Mouse (Mus musculus) G1E (cell line): Measurements from ENCODE around the gene Rnf144a.

ENCODE experiments used
- CTCF ChIP-seq: IDR thresholded peaks from 2 replicates; pipeline ENCODE4 v1.5.1; 2012; ENCODE audit warnings: low read depth, low read length, inconsistent platforms, mixed read lengths
- GATA1 ChIP-seq: IDR thresholded peaks from 2 replicates; pipeline ENCODE4 v1.6.1; 2012; ENCODE audit warnings: borderline replicate concordance, low read length, inconsistent platforms, mixed read lengths
- GATA2 ChIP-seq: IDR thresholded peaks from 2 replicates; pipeline ENCODE4 v1.6.1; 2012; ENCODE audit warnings: low read depth, low read length, inconsistent platforms, borderline replicate concordance
- POLR2AphosphoS5 ChIP-seq: IDR thresholded peaks from 2 replicates; pipeline ENCODE4 v1.6.1; 2012; ENCODE audit warnings: low read depth, low read length, inconsistent platforms; ENCODE audit not compliant: insufficient replicate concordance
- TAL1 ChIP-seq: conservative IDR thresholded peaks from 2 replicates; pipeline ENCODE4 v1.6.1; 2012; ENCODE audit warnings: low read depth, low read length, inconsistent platforms, mixed read lengths

- no peak for TF ChIP-seq GATA1
- TF ChIP-seq TAL1: no peak
- TF ChIP-seq CTCF: no peak
- no peak for TF ChIP-seq POLR2AphosphoS5
- TF ChIP-seq GATA2: no peak
These were observed 16.5 kb downstream of the Rnf144a start for GRCm38 (mm10) chr12:26398597-26398996.
